Mouse (Mus musculus) midbrain, embryonic 14.5 days (tissue): ENCODE measurements around the gene Furin. TPM values are rescaled to one million over a fixed set of nuclear protein-coding genes. Genes with fewer than 3 reads are reported as not detected.

ENCODE experiments used
- ATAC-seq: fragments of 200-750 bp; cut with Nextera tagmentation; 2 replicates; pipeline ENCODE4 v1.8.0; 2017; ENCODE audit warnings: moderate number of reproducible peaks, moderate library complexity; ENCODE audit not compliant: low FRiP score, low TSS enrichment
- DNase-seq: peaks from one replicate; pipeline ENCODE4 v3.0.0-alpha.2; 2015
- H3K27ac ChIP-seq: fragments of 300-500 bp; sonication (generic); replicated peaks from 2 replicates; pipeline ENCODE4 v1.5.1; 2014; ENCODE audit warnings: mild to moderate bottlenecking, low read depth, low read length, moderate library complexity
- H3K27me3 ChIP-seq: fragments of 300-500 bp; sonication (generic); 2 replicates; pipeline ENCODE4 v1.6.1; 2014; ENCODE audit warnings: low read length, control low read depth, mixed read lengths; ENCODE audit not compliant: control insufficient read depth, insufficient read depth
- H3K36me3 ChIP-seq: fragments of 300-500 bp; sonication (generic); 2 replicates; pipeline ENCODE4 v1.6.1; 2014; ENCODE audit warnings: low read length, control low read depth; ENCODE audit not compliant: control insufficient read depth, insufficient read depth
- H3K4me1 ChIP-seq: fragments of 300-500 bp; sonication (generic); 2 replicates; pipeline ENCODE4 v1.6.1; 2014; ENCODE audit warnings: mild to moderate bottlenecking, antibody characterized with exemption, low read length, control low read depth; ENCODE audit not compliant: control insufficient read depth, insufficient read depth
- H3K4me2 ChIP-seq: fragments of 300-500 bp; sonication (generic); 2 replicates; pipeline ENCODE4 v1.6.1; 2014; ENCODE audit warnings: mild to moderate bottlenecking, low read length, moderate library complexity
- H3K4me3 ChIP-seq: fragments of 300-500 bp; sonication (generic); replicated peaks from 2 replicates; pipeline ENCODE4 v1.5.1; 2014; ENCODE audit warnings: low read depth, low read length
- H3K9ac ChIP-seq: fragments of 300-500 bp; sonication (generic); replicated peaks from 2 replicates; pipeline ENCODE4 v1.6.1; 2014; ENCODE audit warnings: mild to moderate bottlenecking, low read length, moderate library complexity
- H3K9me3 ChIP-seq: fragments of 300-500 bp; sonication (generic); 2 replicates; pipeline ENCODE4 v1.6.1; 2016; ENCODE audit warnings: low read length, control low read depth, mixed read lengths; ENCODE audit not compliant: control insufficient read depth
- WGBS: fragments of 180-500 bp; shearing (Covaris S2); extraction: QIAGEN DNeasy Blood & Tissue Kit; methylation state at CpG from one replicate; pipeline ENCODE4 v1.1.7; 2014; 5-methylcytosine and 5-hydroxymethylcytosine counted together
- polyA plus RNA-seq: library from polyadenylated mRNA; unstranded; fragments of >200 nt; fragmentation: Nextera tagmentation; extraction: Ambion mirVana; gene quantifications from 2 replicates; pipeline ENCODE4 v1.2.1, GENCODE M21; 2014

The Furin gene
- polyA plus RNA-seq, 1 experiment from 2014 or later, result 4.9 TPM

DNA sequence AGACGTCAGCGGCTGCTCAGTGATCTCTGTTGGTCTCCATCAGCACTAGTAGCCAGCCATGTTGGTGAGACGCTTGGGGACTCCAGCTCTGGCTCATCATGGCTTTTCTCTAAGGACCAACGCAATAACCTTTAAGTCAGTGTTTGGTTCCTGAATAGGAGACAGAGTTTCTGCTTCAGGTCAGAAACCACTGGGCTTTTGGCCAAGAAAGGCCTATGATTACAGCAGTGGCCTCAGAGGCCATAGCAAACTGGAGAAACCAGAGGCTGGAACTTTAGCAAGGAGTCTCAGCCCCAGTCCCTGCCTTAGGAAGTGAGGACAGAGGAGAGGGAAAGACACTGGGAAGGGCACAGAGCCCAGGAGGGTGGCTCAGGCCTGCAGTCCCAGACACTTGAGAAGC, 15.3 kb upstream of the Furin start:
- H3K27ac ChIP-seq, result no peak overlapping the region
- WGBS, result 89% methylated on average over 4 of the region's 4 CpGs
- no peak overlapping the region for H3K9ac ChIP-seq
- H3K36me3 ChIP-seq, result no peaks in the 10 kb centered on the region
- no peaks in the 10 kb centered on the region for H3K9me3 ChIP-seq
- no peak overlapping the region for H3K4me3 ChIP-seq
- no peaks in the 10 kb centered on the region for H3K27me3 ChIP-seq
- H3K4me1 ChIP-seq, result no peaks in the 10 kb centered on the region
- no peak for DNase-seq
- no peak overlapping the region for H3K4me2 ChIP-seq
- ATAC-seq, result no peak

- ATAC-seq, result no peak
- Histone ChIP-seq H3K4me1 (no peaks in the 10 kb centered on the region), H3K9me3 (no peaks in the 10 kb centered on the region), H3K27ac (no peak overlapping the region), H3K4me3 (no peak overlapping the region), H3K36me3 (no peaks in the 10 kb centered on the region), H3K4me2 (no peak overlapping the region), H3K9ac (no peak overlapping the region), H3K27me3 (no peaks in the 10 kb centered on the region)
- no peak for DNase-seq
- 68% methylated on average over 3 of the region's 3 CpGs for WGBS
These were observed 14.0 kb upstream of the Furin start for GRCm38 (mm10) chr7:80419278-80419677.

DNA sequence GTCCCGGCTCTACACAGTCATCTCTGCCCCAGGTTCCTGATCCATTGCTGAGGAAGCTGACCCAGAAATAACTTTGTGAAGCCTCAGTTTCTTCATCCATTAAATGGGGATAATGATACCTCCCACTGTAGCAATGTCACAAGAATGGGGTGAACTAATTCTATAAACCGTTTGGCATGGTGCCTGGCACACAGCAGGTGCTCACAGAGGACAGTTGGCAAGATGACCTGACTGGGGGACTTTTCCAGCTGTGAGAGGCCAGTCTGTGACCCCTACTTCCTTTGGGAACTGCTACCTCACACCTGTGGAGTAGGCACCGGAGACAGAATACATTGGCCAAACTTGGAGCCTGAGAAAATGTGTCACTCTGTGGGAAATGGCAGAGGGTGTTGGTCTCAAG, 12.8 kb upstream of the Furin start:
- Histone ChIP-seq H3K9ac (no peak overlapping the region), H3K4me3 (no peak overlapping the region), H3K4me1 (no peaks in the 10 kb centered on the region), H3K4me2 (no peak overlapping the region), H3K27ac (no peak overlapping the region), H3K36me3 (no peaks in the 10 kb centered on the region), H3K27me3 (no peaks in the 10 kb centered on the region), H3K9me3 (no peaks in the 10 kb centered on the region)
- WGBS, result 90% methylated on average over 3 of the region's 3 CpGs
- no peak for DNase-seq
- ATAC-seq, result no peak

GRCm38 (mm10) chr7:80417601-80418000, 12.4 kb upstream of the Furin start:
- Histone ChIP-seq H3K4me2 (no peak overlapping the region), H3K4me3 (no peak overlapping the region), H3K4me1 (no peaks in the 10 kb centered on the region), H3K27ac (no peak overlapping the region), H3K27me3 (no peaks in the 10 kb centered on the region), H3K36me3 (no peaks in the 10 kb centered on the region), H3K9me3 (no peaks in the 10 kb centered on the region), H3K9ac (no peak overlapping the region)
- ATAC-seq (no peak), DNase-seq (no peak)

GRCm38 (mm10) chr7:80416969-80417368, 11.7 kb upstream of the Furin start:
- ATAC-seq (no peak), DNase-seq (no peak)
- Histone ChIP-seq H3K9me3 (no peaks in the 10 kb centered on the region), H3K9ac (no peak overlapping the region), H3K4me3 (no peak overlapping the region), H3K4me1 (no peaks in the 10 kb centered on the region), H3K36me3 (no peaks in the 10 kb centered on the region), H3K27me3 (no peaks in the 10 kb centered on the region), H3K27ac (no peak overlapping the region), H3K4me2 (no peak overlapping the region)
- 92% methylated on average over 7 of the region's 7 CpGs for WGBS

DNA sequence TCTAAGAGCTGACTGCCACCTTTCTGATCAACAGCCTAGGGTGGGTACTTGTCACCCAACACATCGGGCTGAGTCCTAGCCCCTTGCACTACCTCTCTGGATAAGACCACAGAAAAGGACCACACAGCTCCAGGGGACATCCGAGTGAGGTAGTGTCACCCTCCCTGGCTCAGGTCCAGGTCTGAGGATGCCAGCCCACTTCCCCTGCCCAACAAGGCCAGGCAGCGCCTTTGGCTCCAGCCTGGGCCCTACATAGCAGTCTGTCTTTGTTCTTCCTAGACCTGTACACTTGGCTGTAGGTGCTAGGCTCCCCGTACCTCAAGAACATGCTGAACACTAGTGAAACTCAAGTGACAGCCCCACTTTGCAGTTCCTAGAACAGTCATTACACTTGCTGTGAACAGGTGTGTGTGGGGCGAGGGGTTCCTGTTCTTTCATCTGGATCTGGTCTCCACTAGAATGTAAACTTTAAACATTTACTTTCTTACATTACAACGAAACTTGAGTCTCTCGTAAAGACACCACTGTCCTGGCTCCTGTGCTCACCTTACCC, 9.1 kb upstream of the Furin start:
- no peak overlapping the region for H3K4me3 ChIP-seq
- 87% methylated on average over 7 of the region's 7 CpGs for WGBS
- H3K27ac ChIP-seq, result no peak overlapping the region
- no peak overlapping the region for H3K9ac ChIP-seq
- H3K36me3 ChIP-seq, result no peaks in the 10 kb centered on the region
- no peaks in the 10 kb centered on the region for H3K9me3 ChIP-seq
- H3K27me3 ChIP-seq, result no peaks in the 10 kb centered on the region
- DNase-seq (no peak), ATAC-seq (no peak)
- H3K4me2 ChIP-seq, result no peak overlapping the region
- H3K4me1 ChIP-seq, result no peaks in the 10 kb centered on the region

GRCm38 (mm10) chr7:80413512-80414302, 8.5 kb upstream of the Furin start:
- no peaks in the 10 kb centered on the region for H3K9me3 ChIP-seq
- ATAC-seq, result no peak
- 85% methylated on average over 9 of the region's 9 CpGs for WGBS
- H3K27ac ChIP-seq, result no peak overlapping the region
- no peaks in the 10 kb centered on the region for H3K4me1 ChIP-seq
- no peaks in the 10 kb centered on the region for H3K36me3 ChIP-seq
- no peak for DNase-seq
- H3K4me2 ChIP-seq, result no peak overlapping the region
- H3K27me3 ChIP-seq, result no peaks in the 10 kb centered on the region
- no peak overlapping the region for H3K4me3 ChIP-seq
- no peak overlapping the region for H3K9ac ChIP-seq

GRCm38 (mm10) chr7:80412781-80413180, 7.5 kb upstream of the Furin start:
- H3K4me3 ChIP-seq, result no peak overlapping the region
- 55% methylated on average over 5 of the region's 5 CpGs for WGBS
- no peaks in the 10 kb centered on the region for H3K36me3 ChIP-seq
- H3K4me2 ChIP-seq, result no peak overlapping the region
- ATAC-seq (no peak), DNase-seq (no peak)
- no peaks in the 10 kb centered on the region for H3K9me3 ChIP-seq
- H3K27me3 ChIP-seq, result no peaks in the 10 kb centered on the region
- H3K27ac ChIP-seq, result no peak overlapping the region
- H3K9ac ChIP-seq, result no peak overlapping the region
- no peaks in the 10 kb centered on the region for H3K4me1 ChIP-seq

DNA sequence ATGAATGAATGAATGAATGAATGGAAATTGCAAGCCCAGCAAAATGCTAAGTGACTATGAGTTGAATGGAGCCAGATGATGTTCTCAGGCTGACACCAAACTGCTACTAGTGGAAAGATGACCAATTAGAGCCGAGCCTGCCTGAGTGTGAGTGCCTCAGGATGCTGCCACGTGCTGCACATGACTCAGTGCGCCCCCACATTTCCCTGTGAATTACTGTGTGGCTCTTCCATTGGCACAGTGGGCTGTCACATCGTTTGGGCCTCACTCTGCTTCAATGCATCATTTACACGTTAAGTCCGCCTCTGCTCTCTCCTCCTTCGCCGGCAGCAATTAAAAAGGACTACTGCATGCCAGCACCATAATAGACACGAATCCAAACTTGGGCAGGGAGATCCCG, 7.0 kb upstream of the Furin start:
- H3K27me3 ChIP-seq, result no peaks in the 10 kb centered on the region
- no peak overlapping the region for H3K4me3 ChIP-seq
- no peak for DNase-seq
- H3K4me1 ChIP-seq, result no peaks in the 10 kb centered on the region
- H3K36me3 ChIP-seq, result no peaks in the 10 kb centered on the region
- 77% methylated on average over 10 of the region's 10 CpGs for WGBS
- ATAC-seq, result no peak
- no peaks in the 10 kb centered on the region for H3K9me3 ChIP-seq
- no peak overlapping the region for H3K9ac ChIP-seq
- H3K27ac ChIP-seq, result no peak overlapping the region
- no peak overlapping the region for H3K4me2 ChIP-seq
